Mouse (Mus musculus) left cerebral cortex, adult 9 months (tissue): ENCODE measurements around the gene Sdc3.

Experiments
- DNase-seq, 2 experiments: peaks; one replicate each; pipeline ENCODE4 v3.0.0; 2022; ENCODE audit warnings: low spot score in 2 of 2

The Sdc3 gene

DNA sequence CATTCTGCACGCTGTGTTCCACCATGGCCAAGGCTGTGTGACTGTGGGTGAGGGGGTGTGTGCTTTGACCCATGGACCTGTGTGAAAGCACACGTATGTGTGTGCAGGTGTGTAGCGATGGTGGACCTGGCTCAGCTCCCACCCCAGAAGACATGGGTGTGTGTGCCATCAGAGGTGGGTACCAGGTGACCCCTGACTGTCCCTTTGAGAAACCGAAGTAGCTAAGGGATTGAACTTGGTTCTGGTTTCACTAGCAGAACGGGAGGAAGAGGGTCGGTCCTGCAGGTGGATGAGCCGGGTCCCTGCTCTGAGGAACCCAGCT, 804 bp downstream of the Sdc3 start:
- DNase-seq: no peak

DNA sequence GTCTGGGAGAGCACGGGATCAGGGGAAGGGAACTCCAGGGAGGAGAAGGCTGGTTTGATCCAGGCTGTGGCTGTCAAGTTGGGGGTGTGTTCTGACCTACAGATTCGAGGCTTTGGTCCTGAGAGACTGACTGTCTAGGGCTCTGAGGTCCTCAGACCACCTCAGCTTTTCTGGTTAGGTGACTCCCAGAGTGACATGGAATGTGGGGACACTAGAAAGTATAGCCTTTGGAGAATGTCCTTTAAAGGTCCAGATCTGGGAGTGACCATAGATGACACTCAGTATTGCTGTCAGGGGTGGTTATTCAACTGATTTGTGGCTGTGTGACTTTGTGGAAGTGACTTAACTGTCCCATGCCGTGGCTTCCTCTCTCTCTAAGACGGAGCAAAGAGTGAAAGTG, 2.4 kb downstream of the Sdc3 start:
- DNase-seq: no peak

DNA sequence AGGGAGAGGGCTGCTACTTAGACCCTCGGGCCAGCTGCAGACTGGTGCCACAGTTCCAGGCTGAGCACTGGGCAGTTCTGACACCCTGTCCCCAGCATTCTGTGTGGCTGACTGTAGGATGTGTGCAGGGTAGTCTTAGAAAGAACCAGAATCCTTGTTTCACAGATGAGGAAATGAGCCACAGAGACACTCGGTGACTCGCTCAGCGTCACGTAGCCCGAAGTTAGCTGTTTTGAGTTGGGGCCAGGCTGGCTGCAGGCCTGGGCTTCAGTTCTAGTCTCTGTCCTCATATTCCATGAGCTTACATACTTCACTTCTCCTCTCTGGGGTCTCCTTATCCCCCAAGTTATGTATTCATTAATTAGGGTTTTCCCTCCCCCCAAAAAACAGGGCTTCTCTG, 3.6 kb downstream of the Sdc3 start:
- DNase-seq: no peak

DNA sequence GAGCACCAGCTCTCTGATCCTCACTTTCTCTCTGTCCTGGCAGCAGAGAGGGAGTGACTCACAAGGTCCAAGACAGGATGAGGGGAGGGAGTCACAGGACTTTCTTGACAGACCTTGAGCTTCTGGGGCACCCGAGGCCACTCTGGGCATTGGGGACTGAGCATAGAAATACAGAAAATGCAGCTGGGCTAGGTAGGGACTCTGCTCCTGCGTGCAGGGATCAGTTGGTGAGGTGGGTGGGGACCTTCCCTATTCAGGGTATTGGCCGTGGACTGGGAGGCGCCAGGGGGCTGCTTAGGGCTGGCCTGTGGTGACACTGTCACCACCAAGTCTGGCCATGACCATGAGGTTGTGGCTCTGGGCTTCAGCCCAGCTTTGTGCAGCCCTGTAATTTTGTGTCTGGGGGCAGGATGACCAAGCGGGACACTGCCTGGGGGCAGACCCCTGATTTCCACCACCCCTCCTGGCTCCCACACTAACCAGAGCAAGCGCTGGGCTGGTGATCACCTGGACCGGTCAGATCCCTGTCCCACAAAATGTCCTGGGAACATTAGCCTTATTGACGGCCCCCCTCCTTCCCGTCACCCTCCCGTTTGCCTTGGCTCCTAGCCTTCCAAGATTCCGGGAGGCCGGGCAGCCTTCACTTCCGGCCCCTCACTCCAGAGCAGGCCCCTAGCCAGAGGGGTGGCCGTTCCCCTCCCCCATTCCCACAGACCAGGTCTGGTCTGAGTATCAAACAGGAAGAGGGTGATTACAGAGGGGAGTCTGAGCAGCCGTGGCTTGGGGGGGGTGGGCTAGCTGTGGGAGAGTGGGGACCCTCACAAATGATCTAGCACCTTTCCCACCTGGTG, 5.1 kb downstream of the Sdc3 start:
- DNase-seq: no peak

DNA sequence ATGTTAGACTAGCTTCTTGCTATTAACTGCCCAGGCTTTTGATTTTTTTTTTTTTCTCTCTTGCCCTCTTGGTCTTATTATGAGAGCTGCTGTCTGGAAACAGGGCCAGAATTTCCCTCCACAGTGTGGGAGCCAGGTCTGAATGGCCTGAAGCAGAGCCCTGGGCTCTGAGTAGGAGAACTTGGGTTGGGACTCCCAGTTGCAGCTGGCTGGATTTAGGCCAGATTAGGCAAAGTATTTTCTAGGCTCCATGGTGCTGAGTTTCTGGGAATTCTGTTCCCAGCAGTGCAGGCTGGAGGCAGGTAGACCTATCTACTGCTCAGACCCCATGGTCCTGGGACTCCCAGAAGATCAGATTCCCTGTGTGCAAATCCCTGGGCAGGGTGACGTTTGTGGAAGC, 6.1 kb downstream of the Sdc3 start:
- no peak for DNase-seq

DNA sequence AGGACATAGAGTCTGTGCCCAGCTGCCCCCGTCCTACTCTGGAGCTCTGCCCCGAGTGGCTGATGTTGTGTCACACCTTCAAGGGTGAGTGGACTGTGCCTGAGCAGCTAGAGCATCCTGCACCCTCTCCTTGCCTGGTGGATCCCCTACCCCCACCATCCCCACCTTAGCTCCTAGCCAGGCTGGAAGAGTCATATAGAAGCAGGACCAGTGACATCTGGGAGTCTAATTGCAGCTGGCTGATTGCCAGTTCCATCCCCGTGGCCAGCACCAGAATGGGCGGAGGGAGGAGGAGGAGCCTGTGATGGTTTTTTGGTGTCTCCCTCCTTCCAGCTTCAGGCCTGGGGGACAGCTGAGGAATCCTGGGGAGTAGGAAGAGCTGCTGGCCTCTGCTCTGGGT, 6.8 kb downstream of the Sdc3 start:
- DNase-seq: no peak

DNA sequence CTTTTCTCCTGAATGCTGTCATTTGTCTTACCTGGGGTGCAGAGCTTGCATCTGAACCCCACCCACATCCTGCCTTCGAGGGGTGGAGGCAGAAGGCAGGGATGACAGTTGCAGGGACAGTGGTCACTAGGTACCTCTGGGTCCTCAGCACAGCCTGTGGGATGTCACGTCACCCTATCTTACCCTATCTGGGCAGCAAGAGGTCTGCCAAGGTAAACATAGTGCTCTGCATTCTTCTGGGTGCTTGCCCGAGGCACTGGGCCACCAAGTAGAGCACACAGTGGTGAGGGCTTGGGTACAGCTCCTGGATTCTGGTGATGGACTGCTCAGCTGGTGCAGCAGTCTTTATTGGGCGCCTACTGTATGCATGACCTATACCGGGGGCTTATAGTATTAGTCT, 7.2 kb downstream of the Sdc3 start:
- no peak for DNase-seq

DNA sequence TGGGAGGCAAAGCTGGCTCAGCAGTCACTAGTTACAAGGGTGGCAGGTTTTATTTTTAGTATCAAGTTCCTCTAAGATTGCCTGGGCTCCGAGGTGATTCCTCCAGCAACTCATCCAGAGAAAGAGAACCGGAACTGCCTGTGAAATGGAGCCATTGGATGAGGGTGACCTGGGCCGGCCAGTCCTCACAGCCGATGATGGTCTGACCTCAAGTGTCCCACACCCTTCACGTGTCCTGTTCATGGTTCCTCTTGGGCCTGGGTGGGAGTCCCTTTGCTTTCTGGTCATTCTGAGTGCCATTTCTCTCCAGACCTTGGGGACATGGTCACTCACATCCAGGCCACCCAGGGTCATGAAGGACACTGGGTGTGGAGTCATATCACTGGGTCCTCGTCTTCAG, 7.8 kb downstream of the Sdc3 start:
- DNase-seq: no peak

DNA sequence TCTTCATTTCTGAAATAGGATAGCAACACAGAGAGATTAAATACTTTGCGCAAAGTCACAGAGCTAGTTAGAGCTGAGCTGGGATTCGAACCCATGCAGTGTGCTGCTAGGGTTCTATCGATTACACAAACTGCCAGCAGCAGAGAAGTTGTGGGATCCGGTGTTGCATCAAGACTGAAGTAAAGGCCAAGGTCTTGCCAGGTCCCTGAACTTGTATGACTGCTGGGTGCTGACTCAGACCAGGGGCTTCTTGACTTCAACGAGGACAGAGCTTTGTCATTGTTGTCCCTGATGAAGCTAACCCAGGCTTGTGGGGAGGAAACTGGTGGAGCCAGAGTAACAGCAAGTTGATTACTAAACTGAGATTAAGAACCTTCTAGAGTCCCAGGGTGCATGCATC, 8.9 kb downstream of the Sdc3 start:
- DNase-seq: no peak

DNA sequence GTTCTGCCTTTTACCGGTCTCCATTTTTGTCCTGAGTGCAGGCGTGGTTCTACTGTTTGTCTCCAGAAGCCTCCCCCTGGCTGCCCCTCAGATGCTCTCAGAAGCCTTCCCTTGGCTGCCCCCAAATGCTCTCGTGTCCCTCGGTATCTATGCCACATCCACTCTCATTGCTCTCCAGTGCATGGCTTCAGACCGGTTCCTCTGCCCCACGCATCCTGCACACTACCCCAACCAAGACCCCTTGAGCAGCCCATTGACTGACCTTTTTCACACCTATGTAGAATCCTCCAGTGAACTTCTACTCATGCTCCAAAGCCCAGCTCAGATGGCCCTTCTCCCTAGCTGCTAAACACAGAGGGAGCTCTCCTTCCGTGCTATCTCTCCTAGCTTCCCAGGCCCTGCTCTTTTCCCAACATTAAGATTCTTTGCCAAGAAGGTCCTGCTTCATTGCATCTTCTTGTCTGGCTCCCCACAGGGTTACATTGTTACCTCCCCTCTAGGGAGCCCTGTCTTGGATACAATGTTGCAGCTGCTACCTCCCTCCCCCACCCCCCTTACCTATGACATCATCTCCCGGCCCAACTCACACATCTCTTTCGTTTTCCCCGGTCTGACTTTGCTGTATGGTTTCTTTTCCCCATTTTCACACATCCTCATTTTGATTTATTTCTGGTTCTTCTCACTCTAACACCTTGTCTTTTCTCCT, 9.4 kb downstream of the Sdc3 start:
- no peak for DNase-seq

DNA sequence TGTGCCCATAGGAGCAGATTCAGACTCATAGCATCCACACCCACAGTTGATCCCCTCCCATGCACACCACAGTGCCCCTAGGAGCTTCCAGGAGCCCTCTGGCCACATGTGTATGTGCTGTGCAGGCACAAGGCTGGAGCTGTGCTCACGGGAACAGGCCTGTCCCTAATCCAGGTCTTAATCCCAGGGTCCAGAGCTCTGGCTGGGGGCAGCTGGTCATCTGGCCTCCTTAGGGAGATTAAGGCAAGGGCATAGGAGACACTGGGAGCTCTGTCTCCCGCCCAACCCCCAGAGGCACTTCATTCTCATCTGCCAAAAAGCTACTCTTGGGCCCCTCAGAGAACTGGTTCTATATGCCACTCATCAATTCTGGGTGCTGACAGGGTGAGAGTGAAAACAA, 11.3 kb downstream of the Sdc3 start:
- DNase-seq: no peak

DNA sequence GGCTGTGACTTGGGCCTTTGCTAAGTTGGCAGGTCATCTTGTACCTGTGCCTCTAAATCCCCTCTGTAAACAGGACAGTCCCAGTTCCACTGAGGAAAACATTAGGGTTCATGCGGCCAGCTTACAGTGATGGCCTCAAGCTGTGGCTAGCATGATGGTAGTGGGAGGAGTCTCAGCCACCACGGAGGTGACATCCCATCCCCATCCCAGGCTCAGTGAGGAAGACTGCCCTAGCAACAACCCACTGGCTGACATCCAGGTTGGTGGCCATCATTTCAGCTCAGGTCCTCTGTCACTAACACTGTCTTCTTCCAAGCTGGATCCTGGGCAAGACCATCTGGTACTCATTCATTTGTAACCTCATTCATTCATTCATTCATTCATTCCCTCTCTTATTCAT, 12.0 kb downstream of the Sdc3 start:
- DNase-seq: no peak

DNA sequence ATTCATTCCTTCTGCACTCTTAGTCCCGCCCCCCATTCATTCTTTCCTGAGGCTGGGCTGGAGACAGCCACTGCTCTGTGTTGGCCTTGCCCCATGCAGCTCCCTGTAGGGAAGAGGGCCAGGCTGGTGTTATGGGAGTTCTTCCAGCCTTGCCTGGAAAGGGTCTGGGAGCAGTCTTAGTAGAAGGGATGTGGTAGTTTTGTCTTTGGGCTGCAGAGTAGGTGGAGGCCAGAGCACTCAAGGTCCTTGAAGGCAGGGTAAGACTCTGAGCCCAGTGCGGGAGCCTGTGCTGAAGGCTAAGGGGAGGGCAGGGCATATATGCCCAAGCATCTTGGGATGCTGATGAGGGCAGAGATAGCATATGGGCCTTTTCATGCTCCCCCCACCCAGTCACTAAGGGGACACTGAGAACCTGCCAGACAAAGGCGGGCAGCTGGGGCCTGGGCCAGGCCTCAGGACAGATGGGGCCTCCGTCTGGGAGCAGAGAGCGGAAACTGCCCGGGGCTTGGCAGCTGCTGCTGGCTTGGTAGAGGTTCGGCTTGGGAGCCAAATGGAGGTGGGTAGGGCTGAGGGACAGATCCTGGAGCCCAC, 12.5 kb downstream of the Sdc3 start:
- DNase-seq: peak in 1 of 2 experiments; percentile 55

DNA sequence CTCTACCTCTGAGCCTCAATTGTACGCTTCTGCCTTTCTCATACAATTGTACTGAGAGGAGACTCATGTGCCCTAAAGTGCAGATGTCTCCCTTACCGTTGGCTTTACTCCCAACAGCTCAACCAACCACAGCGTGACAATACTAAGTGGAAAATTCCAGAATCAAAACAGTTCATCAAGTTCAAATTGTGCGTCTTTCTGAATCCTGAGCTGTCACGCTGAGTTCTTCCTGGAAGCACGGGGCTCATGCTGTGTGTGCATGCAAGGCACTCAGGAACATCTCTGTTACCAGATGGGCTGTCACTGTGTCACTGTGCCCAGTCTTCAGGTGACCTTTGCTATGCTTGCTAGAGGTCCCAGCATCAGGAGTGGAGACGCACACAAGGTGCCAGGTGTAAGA, 13.4 kb downstream of the Sdc3 start:
- DNase-seq: no peak

DNA sequence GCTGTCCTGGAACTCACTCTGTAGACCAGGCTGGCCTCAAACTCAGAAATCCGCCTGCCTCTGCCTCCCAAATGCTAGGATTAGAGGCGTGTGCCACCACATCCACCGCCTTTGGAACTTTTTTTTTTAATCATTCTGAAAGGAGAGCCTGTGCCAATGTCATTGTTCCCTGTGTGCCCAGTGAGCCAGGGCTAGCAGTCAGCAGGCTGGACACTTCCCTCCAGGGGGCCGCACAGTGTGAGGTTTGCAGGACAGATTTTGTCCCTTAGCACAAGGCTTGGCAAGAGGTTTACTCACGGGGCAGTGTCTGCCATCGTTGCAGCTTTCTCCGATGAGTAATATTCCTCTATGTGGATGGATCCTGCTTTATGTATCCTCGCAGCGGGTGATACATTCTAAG, 14.4 kb downstream of the Sdc3 start:
- DNase-seq: no peak

DNA sequence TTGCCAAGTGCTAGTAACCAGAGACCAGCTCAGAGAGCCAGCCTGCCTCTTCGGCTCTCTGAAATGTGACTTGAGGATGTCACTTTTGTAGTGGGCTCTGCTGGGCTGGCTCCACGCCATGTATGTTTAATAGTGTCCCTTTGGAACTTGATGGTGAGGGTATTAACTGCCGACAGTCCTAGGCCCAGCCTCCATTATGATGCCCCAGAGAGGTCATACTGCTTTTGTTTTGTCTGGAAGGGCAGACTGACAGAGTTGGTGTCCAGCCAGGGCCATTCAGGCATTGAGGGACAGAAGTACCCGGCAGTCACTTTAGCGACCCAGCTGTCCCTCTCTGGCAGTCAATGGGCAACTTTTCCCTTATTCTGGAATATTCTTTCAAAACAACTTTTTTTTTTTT, 17.4 kb downstream of the Sdc3 start:
- DNase-seq: no peak

DNA sequence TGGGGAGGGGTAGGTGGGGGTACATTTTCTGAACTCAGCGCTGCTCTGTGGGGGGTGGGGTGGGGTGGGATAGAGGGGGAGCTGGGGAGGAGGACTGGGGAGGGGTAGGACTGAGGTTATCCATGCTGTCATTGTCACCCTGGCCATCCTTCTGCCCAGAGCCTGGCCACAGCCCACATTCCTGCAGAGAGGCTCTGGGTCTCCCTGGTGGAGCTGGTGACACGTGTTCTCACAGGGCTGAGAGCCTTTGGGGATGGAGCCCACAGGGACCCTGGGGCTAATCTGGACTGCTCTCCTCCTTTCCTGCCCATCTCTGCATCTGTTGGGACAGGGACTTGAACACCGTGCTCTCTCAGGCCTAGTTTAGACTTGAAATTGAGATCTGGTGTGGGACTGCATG, 18.5 kb downstream of the Sdc3 start:
- DNase-seq: no peak

DNA sequence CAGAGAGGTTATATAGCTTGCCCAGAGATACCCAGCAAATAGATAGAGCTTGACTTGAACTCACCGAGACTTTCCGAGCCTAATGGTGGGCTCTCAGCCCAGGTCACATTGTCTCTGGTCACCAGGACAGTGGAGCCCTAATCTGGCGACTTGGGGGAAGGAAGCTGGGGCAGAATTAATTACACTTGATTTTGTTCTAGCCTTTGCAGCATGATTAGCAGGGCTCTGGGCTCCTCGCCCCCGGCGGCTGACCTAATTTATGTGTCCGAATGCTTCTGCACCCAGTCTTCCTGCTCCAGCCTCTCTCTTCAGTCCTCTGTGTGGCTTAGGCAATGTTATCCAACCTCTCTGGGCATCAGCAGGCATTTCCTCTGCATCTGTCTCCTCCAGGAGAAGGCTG, 19.0 kb downstream of the Sdc3 start:
- no peak for DNase-seq

DNA sequence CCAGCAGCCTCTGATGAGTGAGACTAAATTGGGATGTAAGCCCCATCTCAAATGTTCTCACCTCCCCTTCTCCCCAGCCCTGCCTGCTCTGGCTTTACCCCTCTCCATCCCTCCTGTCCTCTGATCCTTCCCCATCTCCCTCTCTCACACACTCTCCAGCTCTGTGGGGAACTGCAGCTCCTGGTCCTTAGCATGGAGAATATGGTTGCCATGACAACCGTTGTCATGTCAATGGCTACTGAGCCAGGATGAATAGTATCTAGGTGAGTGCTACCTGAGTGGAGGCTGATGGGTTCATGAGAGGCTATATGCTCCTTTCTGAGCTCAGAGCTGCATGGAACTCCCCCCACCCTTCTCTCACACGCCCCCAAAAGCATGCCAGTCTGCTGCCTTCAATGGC, 21.6 kb downstream of the Sdc3 start:
- DNase-seq: peak in 1 of 2 experiments; percentile 59

DNA sequence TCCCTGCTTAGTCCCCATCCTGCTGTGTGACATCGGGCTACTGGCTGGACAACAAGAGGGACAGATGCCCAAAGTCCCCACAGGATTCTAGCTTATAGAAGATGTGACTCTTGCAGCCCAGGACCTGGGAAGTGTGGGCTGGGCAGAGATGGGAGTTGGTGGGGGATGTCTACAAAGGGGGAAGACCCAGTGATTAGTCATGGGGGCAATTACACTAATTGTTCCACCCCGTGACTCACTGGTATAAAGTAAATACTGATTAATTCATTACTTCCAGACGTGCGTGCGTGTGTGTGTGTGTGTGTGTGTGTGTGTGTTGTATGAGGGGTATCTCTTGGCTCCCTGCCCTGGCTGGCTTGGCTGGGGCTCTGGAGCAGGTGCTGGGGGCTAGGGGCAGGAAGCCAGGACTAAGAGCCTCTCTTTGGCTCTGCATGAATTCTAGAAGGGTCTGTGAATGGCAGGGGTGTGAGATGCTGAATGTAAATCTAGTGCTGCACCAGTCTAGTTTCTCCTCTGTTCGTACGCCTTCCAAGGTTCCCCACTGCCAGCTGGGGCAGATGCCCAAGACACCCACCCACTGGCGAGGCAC, 22.5 kb downstream of the Sdc3 start:
- no peak for DNase-seq

DNA sequence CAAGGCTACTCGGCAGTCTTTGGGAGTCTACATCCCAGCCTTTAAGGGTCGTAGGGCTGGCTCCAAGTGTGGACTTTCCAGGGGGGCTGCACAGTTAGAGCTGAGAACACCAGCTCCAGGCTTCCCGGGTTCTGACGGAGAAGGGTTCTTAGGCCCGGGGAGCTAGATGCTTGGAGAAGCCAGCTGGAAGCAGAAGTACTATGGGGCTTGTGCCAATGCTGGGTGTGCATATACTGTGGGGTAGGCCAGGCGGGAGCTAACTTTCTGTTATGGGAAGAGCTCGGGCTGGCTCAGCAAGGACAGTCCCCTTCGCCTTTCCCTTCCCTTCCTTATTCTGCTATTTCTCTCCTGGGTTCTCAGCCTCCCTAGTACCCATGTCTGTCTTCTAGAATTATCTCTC, 23.5 kb downstream of the Sdc3 start:
- DNase-seq: peak in 1 of 2 experiments; percentile 54

DNA sequence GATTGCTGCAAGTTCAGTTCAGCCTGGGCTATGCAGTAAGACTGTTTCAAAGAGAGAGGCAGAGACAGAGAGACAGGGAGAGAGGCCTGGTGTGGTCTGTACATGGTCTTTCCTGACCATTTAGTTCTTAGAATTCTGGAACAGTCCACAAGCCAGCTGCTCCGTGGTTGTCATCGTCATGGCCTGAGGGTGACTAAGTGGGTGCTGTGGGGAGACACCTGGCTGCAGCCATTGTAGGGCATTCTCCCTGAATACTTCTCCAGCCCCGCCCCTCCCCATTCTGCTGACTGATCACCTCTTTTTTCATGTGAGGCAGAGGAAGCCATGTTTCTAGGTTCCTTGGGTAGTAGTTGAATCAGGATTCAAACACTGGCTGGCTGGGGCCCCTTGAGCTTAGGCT, 27.5 kb downstream of the Sdc3 start:
- no peak for DNase-seq
